Mouse (Mus musculus) right cerebral cortex, postnatal 36 days (tissue): ENCODE measurements around the gene Ddx19a.
"Not testable (repeated sequence)": the region's sequence is repeated elsewhere in the genome, so short reads cannot be mapped to it uniquely, and the experiment has no call there.

Source experiments
- DNase-seq, 2 experiments: peaks; one replicate each; pipeline ENCODE4 v3.0.0; 2022; ENCODE audit warnings: low spot score in 2 of 2, mixed read lengths in 1 of 2

The Ddx19a gene

DNA sequence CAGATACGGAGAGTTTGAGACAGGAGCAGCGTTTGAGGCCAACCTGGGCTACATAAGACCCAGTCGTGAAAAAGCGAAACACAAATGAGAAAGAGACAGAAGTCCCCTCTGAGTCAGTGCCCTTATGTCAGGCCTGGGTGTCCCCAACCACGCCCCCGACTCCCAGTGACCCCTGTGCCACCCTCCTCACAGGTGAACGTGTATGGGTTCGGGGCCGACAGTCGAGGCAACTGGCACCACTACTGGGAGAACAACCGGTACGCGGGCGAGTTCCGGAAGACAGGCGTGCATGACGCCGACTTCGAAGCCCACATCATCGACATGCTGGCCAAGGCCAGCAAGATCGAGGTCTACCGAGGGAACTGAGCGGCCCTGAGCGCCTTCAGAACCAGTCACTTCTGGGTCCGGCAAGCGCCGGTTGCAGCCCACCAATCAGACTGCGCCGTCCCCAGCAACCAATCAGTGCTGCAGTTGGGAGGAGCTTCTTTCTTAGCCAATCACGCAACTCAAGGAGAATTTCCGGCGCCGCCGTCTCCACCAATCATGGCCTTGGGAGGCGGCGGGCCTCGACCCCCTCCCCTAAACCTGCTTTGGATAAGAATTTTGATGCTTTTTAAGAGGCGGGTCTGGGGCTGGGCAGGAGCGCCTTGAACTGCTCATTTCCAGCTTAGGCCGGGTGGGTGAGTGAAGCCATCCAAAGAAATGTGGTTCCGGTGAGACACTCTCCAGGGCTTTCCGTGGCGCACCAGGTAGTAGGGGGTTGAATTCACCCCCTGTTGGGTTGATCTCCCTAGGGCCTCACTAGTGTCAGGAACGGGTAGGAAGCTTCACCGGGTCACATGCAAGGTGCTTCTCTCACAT is 27.5 kb downstream of the Ddx19a start:
- DNase-seq = peak; percentile 93 to 95

DNA sequence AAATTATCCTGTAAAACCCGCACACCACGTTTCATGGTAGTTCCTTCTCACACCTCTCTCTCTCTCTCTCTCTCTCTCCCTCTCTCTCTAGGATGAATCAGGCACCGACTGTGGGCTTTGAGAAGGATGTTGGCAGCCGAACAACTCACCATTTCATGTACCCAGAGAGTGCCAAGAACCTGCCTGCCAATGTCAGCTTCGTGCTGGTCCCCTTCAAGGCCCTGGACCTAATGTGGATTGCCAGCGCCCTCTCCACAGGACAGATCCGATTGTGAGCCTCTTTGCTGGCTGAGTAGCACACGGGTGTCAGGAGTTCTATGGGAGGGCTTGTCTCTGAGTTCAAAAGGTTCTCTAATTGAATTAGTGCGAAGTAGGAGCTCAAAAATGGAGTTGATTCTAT is 30.3 kb downstream of the Ddx19a start:
- no peak for DNase-seq

DNA sequence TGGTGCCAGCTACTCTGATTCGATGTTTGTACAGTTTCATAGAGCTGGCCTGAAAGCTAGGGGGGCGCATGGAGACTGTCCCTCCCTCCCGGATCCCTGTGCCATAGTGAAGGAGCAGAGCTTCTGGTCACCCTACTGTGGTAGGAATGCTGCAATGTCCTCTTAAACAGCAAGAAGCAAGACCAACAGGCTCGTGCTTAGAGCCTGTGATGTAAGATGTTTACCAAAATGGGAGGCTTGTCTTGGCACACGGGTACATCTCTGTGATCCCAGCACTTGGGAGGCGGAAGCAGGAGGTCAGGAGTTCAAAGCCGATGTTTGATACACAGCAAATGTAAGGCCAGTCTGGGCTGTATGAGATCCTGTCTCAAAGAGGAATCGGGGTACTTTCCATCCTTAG is 31.0 kb downstream of the Ddx19a start:
- no peak for DNase-seq

DNA sequence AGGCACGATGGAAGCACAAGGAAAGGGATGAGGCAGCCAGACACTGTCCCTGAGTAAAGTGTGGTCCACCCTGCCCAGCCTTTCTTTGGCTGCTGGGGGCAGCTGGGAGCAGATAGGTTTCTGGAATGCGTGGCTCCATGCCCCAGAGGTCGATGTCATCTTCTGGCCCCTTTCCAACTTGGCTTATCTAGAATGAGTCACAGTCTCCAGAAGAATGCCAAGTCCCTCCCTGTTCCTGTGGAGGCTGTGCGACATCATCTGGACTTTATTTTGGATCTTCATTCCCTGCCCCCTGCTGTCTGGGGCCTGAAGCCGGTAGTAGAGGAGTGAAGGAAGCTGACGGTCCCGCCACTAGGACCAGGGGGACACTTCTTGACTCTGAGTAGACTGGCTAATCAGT is 32.0 kb downstream of the Ddx19a start:
- peak in 1 of 2 experiments; percentile 47 for DNase-seq

DNA sequence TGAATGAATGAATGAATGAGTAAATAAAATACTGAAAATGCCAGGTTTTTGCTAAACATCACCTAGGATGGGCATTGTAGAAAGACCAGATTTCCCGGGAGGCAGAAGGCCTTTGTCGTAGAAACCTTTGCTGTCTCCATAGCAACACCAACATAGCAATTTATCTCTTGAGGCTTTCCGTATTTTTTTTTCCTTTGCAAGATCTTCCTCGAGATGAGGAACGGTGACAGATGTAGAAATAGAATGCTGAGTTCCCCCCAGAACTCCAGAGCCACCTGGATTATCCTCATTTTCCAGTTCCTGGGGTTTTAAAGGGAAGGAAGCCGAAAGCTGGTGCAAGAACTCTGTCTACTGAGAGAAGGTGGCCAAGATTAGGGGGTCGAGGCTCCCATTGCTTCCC is 32.9 kb downstream of the Ddx19a start:
- DNase-seq = no peak

DNA sequence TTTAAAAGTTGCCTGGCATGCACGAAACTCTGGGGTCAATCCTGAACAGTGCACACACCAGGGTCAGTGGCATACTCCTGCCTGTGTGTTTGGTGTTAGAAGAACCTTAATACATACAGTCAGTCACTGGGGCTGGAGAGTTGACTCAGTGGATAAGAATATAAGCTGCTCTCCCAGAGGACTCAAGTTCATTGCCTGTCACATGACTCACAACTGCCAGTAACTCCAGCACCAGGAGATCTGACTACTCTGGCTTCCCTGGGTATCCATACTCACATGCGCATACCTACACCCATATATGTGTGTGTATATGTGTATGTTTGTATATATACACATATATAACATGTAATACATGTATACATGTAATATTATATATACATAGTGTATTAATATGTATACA is 34.5 kb downstream of the Ddx19a start:
- no peak for DNase-seq

DNA sequence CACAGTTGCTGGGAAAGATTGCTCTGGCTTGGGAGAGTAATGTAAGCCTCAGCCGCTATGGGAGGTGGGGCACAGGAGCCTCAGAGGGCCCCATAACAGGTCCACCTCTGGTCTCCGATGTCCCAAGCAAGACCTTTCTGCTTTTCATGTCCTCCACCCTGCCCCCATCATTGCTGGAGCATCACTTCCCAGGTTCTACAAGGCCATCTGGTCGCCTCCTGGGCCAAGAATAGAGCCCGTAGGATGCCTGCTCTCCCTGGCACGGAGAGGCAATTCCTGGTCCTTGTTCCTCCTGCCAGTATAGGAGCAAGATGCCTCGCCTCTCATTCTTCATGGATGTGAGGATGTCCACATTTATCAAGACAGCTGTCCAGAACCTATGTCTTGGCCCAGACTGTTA is 37.7 kb downstream of the Ddx19a start:
- no peak for DNase-seq

DNA sequence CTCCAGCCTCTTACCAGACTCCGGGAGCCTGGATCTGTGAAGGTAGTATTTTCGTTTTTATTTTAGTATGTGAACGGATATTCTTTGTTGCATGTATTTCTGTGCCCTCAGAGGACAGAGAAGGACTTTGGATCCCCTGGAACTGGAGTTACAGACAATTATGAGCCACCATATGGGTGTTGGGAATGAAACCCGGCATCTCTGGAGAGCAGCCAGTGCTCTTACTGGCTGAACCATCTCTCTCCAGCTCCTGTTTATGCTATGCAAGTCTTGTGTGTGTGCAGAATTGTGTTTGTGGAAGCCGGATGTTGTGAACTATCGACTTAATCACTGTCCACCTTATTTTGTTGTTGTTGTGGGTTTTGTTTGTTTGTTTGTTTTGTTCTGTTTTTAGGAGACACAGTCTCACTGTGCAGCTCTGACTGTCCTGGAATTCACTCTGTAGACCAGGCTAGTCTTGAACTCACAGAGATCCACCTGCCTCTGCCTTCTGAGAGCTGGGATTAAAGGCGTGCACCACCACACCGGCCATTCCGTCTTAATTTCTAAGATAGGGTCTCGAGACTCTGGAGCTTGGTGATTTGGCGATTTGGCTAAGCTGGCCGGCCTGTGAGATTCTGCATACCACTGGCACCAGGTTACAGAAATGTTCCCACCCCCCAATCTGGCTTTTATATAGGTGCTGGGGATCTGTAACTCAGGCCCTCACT is 38.4 kb downstream of the Ddx19a start:
- DNase-seq = no peak

DNA sequence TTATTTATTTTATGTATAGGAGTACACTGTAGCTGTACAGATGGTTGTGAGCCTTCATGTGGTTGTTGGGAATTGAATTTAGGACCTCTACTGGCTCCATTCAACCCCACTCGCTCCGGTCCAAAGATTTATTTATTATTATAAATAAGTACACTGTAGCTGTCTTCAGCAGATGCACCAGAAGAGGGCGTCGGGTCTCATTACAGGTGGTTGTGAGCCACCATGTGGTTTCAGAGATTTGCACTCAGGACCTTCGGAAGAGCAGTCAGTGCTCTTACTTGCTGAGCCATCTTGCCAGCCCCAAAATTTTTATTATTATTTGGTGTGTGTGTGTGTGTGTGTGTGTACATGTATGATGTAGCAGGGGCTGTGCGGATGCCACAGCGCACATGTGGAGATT is 39.0 kb downstream of the Ddx19a start:
- DNase-seq = not testable (repeated sequence)

DNA sequence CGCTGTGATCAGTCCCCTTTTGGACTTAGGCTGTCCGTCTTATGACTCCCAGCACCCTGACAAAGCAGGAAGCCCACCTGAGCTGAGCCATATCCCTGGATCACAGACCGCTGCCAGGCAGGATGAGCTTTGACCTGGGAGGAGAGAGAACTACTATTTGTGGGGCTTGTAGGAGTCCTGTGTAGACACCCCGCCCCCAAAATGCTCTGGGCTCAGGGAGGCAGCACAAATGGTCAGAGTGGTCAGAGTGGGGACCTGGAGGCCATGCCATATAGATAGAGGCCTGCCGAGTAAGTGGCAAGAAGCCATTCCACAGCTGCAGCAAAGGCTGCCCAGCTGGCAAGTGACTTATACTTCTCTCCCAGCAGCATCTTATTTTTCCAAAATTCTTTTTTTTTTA is 39.5 kb downstream of the Ddx19a start:
- DNase-seq = no peak

DNA sequence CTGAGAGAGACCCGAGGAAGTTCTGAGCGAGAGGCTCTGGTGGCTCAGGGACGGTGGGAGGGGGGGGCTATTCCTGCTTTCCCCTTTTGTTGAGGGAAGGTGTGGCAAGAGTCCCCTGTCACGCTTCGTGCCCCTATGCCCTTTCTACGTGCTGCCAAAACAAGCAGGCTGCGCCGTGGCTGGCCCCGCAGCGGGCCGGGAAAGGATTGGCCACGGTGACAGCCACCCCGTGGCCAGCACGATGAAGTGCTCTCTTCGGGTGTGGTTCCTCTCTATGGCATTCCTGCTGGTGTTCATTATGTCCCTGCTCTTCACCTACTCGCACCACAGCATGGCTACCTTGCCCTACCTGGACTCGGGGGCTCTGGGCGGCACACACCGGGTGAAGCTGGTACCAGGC is 40.1 kb downstream of the Ddx19a start:
- no peak for DNase-seq

DNA sequence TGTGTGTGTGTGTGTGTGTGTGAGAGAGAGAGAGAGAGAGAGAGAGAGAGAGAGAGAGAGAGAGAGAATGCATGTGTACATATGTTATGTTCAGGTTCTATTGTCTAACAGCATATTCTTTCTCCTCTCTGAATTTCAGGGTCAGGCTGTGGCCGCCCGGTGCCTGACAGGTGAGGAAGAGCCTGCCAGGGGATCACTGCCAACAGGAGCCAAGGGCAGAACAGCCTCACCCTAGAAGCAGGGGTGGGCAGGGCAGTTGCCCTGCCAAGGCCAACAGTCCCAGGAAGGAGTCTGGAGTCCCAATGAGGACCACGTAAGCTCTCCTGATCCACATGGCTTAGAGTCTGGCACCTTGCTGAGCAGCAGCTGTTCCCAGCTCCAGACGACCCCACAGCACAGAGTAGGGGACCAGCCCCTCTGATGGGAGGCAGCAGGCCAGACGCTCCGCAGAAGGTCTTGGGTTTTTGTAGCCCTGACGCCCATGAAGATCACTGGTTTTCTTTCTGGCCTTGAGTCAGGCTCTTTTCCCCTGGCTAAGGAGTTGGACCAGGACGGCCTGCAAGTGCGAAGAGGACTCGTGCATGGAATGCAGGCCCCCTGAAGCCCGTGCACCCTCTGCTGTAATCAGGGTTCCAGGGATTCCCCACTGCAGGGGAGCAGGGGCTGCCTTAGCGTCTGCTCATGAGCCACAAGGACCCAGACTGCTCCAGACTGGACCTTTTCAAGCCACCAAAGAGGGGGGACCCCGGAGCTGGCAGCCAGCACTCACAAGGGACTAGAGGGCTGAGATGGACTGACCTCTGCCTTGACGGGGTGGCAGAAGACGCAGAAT is 40.8 kb downstream of the Ddx19a start:
- DNase-seq = no peak

DNA sequence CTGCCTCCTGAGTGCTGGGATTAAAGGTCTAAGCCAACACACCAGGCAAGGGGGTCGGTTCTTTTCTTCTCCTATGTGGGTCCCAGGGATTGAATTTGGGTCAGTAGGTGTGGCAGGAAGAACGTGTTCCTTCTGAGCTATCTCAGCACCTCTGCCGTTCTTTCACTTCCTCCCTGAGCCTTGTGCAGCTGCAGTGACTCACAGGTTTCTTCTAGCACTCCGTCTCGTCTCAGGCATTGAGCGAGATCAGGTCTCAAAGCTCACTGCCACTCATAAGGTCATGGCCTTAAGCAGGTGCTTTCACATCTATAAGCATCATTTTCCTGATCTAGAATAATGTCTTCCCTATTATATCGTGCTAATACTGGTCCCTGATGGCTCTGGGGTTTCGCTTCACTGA is 42.8 kb downstream of the Ddx19a start:
- no peak for DNase-seq

DNA sequence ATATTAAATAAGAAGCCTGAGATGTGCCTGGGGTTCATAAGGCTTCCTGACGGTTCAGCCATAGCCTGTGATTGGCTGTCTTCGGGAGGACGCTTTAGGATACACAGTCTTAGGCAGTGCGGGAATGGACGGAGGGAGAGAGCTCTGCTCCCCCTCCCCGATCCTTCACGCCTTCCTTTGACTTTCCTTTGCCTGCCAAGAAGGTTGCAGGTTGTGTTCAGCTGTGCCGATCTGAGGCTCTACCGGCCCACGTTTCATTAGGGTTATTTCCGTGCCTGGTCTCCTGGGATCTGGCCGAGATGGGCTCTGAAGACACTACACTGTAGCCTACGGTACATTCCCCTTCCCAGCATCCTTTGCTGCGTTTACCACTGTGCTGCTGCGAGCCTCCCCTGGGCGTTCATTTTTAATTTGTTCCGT is 47.5 kb downstream of the Ddx19a start:
- DNase-seq = peak in 1 of 2 experiments; percentile 61

DNA sequence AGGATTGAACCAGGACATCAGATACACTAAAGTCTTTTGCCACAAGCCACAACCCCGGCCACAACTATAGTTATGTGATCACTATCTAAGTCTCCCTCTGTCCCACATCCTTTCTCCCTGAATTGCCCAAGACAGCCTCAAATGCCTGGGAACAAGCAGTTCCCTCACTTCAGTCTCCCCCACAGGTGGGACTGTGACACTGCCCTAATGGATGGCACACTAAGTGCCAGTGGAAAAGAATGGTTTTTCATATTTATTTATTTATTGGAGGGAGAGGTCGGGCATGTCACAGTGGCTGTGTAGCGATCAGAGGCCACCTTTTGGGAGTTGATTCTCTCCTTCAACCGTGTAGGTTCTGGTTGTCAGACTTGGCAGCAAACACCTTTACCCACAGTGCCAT is 51.9 kb downstream of the Ddx19a start:
- DNase-seq = no peak

DNA sequence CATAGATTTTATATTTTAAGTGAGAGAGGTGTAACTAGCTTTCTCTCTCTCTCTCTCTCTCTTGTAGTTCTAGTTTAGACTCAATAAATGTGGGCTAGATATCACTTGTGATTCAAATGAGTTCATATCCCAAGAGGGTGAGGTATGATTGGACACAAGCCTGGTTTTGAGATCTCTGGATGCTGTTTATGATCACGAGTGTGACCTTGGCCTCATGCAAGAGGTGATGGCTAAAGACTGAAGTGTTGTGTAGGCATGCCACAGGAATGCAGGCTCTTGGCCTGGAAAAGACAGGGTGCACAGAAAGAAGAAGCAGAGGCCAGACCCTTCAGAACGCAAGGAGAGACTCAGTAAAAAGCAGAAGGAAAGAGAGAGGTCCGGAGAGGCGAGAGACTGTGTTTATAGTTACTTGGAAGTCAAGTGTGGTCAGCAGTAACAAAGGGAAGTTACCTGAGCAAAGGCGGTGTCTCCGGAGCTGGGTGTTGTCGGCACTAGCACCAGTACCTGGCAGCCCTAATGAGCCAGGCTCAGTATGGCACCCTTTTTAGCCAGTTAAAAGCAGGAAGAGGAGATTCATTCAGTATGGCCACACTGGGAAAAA is 53.2 kb downstream of the Ddx19a start:
- DNase-seq = no peak

DNA sequence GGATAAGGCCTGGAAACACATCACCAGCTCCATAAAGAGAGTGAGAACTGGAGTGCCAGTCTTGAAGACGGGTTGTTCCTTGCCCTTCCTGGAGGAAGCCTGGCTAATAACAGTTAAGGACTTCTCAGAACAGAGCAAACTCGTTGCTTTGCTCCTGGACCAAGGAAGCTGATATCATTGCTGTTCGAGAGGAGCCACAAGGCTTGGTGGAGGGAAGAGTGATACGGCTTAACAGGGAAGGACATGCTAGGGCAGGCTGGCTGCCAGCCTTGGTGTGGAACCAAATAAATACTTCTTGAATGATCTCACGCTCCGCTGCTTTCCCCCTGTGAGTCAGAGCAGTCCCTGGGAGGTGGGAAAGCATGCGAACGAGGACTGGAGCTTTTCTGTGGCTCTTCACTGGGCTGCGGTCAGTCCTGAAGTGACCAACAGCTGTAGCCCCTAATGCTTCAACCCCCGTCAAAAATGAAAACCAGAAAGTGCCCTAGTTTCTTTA is 56.1 kb downstream of the Ddx19a start:
- no peak for DNase-seq

DNA sequence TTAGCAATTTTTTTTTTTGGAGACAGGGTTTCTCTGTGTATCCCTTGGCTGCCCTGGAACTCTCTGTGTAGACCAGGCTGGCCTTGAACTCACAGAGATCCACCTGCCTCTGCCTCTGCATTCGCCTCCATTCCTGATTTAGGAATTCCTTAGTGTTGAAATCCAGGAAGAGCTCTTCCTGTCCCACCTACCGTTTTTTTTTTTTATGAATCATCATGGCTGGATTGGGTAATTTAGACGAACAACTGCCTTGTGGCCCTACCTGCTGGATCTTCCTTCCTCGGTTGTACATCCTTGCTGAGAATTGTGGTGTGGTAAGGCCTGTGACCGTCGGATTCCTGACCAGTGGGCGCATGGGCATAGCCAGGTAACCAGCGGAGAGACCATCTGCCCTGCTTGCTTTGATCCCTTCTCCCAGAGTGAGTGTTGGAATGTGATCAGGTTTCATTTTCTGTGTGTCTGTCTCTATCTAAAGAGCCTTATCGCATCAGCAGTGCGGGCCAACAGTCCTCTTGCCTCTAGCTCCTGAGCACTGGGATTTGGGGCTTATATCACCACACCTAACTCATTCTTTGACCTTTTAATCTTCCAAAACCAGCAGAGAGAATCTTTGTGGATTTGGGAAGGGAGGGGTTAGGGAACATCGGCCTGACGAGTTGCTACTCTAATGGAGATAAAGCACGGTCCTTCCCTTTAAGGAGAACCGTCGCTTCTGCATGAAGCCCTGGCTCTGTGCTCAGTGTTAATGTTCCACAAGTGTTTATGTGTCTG is 56.7 kb downstream of the Ddx19a start:
- no peak for DNase-seq

DNA sequence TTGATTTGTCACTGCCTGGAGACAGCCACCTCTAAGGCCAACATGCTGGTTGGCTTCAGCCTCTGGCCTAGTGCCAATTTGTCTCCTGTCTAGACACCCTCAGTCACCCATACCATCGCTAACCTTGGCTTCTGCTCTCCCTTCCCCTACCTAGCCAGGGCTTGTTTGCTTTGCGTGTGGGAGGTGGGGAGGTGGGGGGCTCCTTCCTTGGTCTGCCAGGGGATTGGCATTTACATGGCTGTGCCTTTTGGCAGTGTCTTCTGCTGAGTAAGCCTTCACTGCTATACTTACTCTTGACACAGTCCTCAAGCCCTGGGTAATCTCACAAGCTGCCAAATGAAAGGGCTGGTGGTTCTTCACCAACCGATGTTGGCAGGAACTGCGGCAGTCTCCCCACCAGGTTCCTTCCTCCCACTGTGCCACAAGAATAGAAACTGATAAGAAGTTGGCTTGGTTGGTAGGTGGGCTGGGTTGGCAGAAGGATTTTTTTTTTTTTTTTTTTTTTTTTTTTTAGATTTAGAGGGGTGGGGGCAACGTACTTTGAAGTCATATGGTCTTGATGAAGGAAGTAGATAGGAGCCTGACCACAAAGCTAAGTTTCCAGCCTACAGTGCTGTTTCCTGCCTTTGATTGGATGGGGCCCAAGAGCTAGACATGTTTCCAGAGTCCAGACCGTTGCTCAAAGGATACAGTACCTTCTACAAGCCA is 58.6 kb downstream of the Ddx19a start:
- peak; percentile 74 to 78 for DNase-seq

DNA sequence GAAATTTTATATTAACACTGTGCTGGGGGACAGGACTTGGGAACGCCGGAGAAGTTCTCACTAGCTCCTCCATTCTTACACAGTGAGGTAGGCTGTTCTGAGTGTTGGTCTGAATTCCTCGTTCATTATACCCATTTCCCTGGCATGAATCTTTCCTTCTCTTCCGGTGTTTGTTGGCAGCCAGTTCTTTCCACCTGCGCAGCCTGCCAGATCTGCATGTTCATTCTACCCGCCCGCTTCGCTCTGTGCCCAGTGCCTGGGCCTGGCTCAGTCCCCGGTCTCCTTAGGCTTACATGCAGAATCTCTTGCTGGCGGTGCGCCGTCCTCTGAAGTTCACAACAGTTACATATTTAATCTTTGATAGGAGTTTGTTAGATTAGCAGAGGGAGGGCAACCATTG is 61.4 kb downstream of the Ddx19a start:
- peak; percentile 37 to 41 for DNase-seq
